In the genomic region with DNA sequence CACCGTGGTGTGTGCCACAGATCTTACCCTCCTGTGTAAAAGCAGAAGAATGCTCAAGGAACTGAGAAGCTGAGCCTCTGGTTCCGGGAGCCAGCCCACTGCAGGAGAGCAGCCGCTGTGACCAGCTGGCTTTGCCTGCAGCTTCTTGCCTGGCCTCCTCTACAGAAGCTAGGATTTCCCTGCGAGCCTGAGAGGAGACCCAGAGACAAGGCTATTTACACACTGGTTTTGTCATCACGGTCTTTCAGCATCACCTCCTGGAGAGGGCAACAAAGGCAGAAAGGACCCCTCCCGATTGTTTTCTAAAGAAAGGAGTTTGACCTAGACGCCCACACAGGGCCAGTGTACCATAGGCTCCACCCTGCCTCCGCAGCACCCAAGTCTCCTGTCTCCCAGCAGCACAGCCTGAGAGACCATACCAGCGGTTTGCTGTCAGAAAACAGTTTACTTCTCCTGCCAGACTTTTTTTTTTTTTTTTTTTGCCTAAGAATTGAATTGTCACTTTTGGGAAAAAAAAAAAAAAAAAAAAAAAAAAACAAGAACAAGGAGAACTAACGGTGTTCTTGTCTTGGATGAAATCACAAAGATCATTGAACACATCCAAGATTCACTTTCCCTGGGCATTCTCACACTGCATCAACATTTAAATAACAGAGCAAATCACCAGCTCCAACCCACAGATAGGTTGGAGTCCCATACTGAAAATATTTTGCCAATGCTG, we compare ENCODE assay signal across 9 mouse cellular contexts.
DNase-seq lines count a peak whose midpoint lies in the region; ATAC-seq and TF ChIP-seq lines count a peak whose summit lies in the region.
"Had no signal": no experiment of that assay in that cellular context is flagged by ENCODE, and none has a peak within 500 bp of the region (broad histone marks: within the 10 kb centered on the region; RNA-seq: fewer than 3 reads in every experiment).

No protein-coding gene starts in this region.

- H3K36me3 ChIP-seq in kidney, adult 2 months (ENCODE audit: control insufficient read depth, insufficient read depth, low read length) = no peaks in the 10 kb centered on the region
- H3K36me3 ChIP-seq in forebrain, embryonic 14.5 days (ENCODE audit: control insufficient read depth, insufficient read depth, low read length) = no peaks in the 10 kb centered on the region
- no peaks in the 10 kb centered on the region for H3K36me3 ChIP-seq in limb, embryonic 12.5 days

- no peak overlapping the region for H3K4me3 ChIP-seq in kidney, adult 2 months (ENCODE audit: insufficient read depth, low read depth, low read length)
- H3K4me3 ChIP-seq in forebrain, embryonic 14.5 days (ENCODE audit: low read depth, low read length) = peak overlapping the region; percentile 7; the same call in 1 of the 2 replicates
- peak overlapping the region; percentile 21; the same call in 1 of the 2 replicates for H3K4me3 ChIP-seq in limb, embryonic 12.5 days (replicated peaks)

- no peak for TF ChIP-seq CTCF in kidney, adult 2 months (conservative IDR thresholded peaks at IDR 0.05; ENCODE audit: insufficient read depth, insufficient read length, low read depth, low read length)

- H3K27me3 ChIP-seq in kidney, adult 2 months (replicated peaks; ENCODE audit: control insufficient read depth, insufficient read depth, low read length) = no peaks in the 10 kb centered on the region
- H3K27me3 ChIP-seq in forebrain, embryonic 14.5 days (replicated peaks; ENCODE audit: control insufficient read depth, insufficient read depth, low read length) = no peaks in the 10 kb centered on the region
- H3K27me3 ChIP-seq in limb, embryonic 12.5 days = peaks cover 9% of the 10 kb centered on the region

- peak; percentile 56 for ATAC-seq in forebrain, embryonic 14.5 days
- peak; percentile 61 for ATAC-seq in limb, embryonic 12.5 days (ENCODE audit: insufficient number of reproducible peaks, insufficient read depth, low FRiP score, low TSS enrichment, low read depth)

- no peaks in the 10 kb centered on the region for H3K9me3 ChIP-seq in forebrain, embryonic 14.5 days (replicated peaks; ENCODE audit: control insufficient read depth, low read length)
- no peaks in the 10 kb centered on the region for H3K9me3 ChIP-seq in limb, embryonic 12.5 days

- TF ChIP-seq POLR2A in kidney, adult 2 months (IDR thresholded peaks at IDR 0.05; ENCODE audit: low read depth, low read length) = no peak

- peak overlapping the region; percentile 50 for H3K9ac ChIP-seq in forebrain, embryonic 14.5 days (ENCODE audit: low read length)
- H3K9ac ChIP-seq in limb, embryonic 12.5 days (replicated peaks) = peak overlapping the region; percentile 18; the same call in 1 of the 2 replicates
- H3K9ac ChIP-seq: liver, embryonic 14.5 days had no signal

- H3K4me2 ChIP-seq in forebrain, embryonic 14.5 days (ENCODE audit: low read length) = peak overlapping the region; percentile 40
- H3K4me2 ChIP-seq in limb, embryonic 12.5 days = peak overlapping the region; percentile 47

- DNase-seq in kidney, postnatal 10 days = peak; percentile 43
- no peak for DNase-seq in kidney, adult 2 months
- DNase-seq in cerebellum, adult 9-10 months = peak; percentile 10
- peak; percentile 56 for DNase-seq in forebrain, embryonic 14.5 days (ENCODE audit: low spot score)
- peak; percentile 60 for DNase-seq in neural tube, embryonic 10.5 days (ENCODE audit: extremely low spot score, low spot score)
- DNase-seq in MN1 (ENCODE audit: low spot score) = no peak
- DNase-seq in urinary bladder, postnatal 10 days (ENCODE audit: low spot score) = no peak

- no peak overlapping the region for H3K27ac ChIP-seq in kidney, adult 2 months (ENCODE audit: insufficient read depth, low read depth, low read length)
- peak overlapping the region; percentile 52; the same call in 1 of the 2 replicates for H3K27ac ChIP-seq in forebrain, embryonic 14.5 days (ENCODE audit: low read depth, low read length)
- 0 out of 2 replicates have a peak overlapping the region, but pooled peaks have one; percentile 29 for H3K27ac ChIP-seq in limb, embryonic 12.5 days
- H3K27ac ChIP-seq: liver, embryonic 14.5 days had no signal

- 15% methylated on average over 10 of the region's 10 CpGs for WGBS in kidney, adult 2 months
- WGBS in forebrain, embryonic 14.5 days = under 1% methylated on average over 10 of the region's 10 CpGs
- WGBS in limb, embryonic 12.5 days = 6% methylated on average over 10 of the region's 10 CpGs

- H3K4me1 ChIP-seq in kidney, adult 2 months (ENCODE audit: control insufficient read depth, insufficient read depth, low read length) = no peaks in the 10 kb centered on the region
- H3K4me1 ChIP-seq in forebrain, embryonic 14.5 days (ENCODE audit: control insufficient read depth, insufficient read depth, low read length) = peaks cover 42% of the 10 kb centered on the region
- peaks cover 20% of the 10 kb centered on the region for H3K4me1 ChIP-seq in limb, embryonic 12.5 days (replicated peaks)

Comparison
In these comparisons a context has a peak if more than half of its experiments do, and no peak if none do; other contexts are left out.
1. DNase-seq: peak in kidney, postnatal 10 days (single experiment), cerebellum, adult 9-10 months (single experiment), forebrain, embryonic 14.5 days (single experiment) and neural tube, embryonic 10.5 days (single experiment); none in kidney, adult 2 months (single experiment), MN1 (single experiment) and urinary bladder, postnatal 10 days (single experiment).